Mouse (Mus musculus) E14TG2a.4 (cell line): ENCODE data around the gene Hacd1.

Experiments used
- CTCF ChIP-seq: conservative IDR thresholded peaks from 2 replicates; pipeline ENCODE4 v1.5.1; 2014; ENCODE audit warnings: low read length
- POU5F1 ChIP-seq: IDR thresholded peaks from 2 replicates; pipeline ENCODE4 v1.6.1; 2014; ENCODE audit warnings: low read length, borderline replicate concordance

GRCm38 (mm10) chr2:14070466-14070865, 14.5 kb upstream of the Hacd1 start:
- TF ChIP-seq CTCF (no peak), POU5F1 (no peak)
